Mouse (Mus musculus) c-Kit-negative CD71-positive TER-119-positive erythroid progenitor cells, embryonic 14.5 days (primary cell): ENCODE measurements at regions not wholly inside any gene's neighbourhood (a gene's known extent, or its start where the extent isn't known, plus 50 kb on each side); places are given as distances from the start of the nearest gene placed in this dataset.

Source experiments
- DNase-seq: peaks from one replicate; pipeline ENCODE4 v3.0.0-alpha.2; 2013; ENCODE audit warnings: low read depth, low spot score

DNA sequence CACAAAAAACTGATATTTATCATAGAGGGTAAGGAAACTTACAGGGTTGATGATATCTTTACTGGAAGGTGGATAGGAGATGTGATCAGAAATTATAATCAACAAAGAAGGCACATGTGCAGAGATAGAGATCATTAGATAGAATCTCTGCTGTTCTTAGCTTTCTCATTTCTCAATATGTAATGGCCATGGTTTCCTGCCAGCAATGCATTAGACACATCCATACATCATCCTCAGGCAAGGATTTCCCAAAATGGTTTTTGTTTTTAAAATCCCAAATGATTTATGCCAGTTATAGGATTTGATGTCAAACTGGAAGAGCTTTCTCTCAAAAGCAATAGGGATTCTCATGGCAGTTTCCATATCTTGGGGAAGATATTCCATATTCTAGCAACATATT lies 52.0 kb upstream of the C030005K15Rik start:
- DNase-seq = no peak

DNA sequence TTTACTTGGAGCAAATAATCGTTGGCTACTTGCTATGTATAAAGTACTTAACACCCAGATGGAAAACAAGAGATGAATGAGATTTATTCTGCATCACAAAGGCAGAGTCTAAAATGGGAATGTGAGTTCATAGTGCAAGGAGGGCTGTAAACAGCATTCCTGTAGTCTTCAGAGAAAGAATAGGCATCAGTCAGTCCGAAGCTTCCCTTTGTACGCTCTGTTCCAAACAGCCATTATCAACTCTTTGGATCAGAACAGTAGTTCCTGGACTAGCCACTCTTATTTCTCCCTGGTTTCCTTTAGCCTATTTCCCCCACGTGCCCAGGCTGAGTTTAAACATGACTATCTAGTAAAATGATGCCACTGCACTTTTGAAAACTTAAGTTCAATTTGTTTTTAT lies 52.8 kb upstream of the C030005K15Rik start:
- no peak for DNase-seq

DNA sequence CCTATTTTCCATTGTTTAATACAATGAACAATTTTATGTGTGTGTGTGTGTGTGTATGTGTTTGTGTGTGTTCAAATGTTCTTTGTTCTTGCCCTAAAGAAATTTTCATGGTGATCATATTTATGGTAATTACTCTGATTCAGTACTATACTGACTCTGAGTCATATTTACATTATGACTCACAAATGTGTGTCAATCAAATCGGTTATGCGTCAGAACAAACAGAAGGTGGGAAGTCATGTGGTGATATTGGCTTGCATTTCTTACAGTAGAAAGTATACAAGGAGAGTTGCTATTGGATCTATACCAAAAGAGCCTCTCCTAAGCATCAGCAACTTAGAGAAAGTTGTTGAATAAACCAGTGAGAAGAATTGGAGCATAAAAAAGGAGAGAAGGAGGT lies 67.2 kb upstream of the C030005K15Rik start:
- no peak for DNase-seq

DNA sequence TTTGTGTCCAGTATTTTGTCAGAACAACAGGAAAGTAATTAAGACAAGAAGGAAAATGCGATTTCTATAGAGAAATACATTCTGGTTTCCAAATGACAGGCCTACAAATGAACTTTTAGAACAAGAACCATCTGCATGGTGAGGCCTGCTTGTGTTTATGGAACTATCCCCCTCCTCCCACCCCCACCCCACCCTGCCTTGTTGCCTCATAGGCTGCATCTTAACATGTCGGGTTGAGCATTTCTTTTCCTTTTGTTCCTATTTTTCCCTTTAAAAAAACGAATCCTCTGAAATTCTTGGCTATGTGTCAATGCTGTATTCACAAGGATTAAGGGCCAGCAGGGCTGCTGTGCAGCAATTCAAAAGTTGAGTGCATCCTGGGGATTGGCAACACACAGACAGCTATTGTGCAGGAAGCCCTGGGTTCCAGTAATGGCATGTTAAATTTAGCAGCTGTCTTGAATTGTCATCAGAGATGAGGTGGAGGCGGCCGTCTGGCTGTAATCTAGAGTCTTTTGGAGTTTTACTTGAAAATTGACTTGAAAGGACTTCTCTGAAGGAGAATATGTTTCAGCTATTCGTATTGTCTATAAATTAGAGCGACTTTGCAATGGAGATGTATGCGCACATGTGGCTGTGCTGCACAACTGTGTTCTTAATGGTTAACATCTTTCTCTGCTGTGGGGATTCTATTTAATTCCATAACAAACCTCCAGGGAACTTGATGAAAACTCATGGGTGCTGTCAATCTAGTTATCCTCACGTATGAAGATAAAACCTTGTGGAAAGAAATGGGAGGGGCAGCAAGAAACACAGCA lies 75.1 kb upstream of the C030005K15Rik start:
- no peak for DNase-seq

DNA sequence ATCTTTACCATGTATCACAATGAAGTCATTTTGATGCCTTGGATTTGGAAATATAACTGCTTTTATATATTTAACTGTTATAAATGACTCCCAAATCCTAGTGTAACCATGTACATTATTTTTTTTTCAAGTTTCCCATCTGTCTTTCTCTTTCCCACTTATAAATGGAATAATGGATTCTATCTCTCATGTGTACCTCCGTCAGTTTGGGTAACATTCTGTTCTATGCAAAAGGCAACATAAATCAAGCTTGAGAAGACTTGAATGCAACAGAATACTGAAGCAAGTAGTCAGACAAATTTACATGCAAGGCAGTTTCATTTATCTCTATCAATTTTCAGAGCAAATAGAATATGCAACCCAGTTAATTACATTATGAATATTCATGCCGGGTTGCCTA lies 81.4 kb upstream of the C030005K15Rik start:
- no peak for DNase-seq

DNA sequence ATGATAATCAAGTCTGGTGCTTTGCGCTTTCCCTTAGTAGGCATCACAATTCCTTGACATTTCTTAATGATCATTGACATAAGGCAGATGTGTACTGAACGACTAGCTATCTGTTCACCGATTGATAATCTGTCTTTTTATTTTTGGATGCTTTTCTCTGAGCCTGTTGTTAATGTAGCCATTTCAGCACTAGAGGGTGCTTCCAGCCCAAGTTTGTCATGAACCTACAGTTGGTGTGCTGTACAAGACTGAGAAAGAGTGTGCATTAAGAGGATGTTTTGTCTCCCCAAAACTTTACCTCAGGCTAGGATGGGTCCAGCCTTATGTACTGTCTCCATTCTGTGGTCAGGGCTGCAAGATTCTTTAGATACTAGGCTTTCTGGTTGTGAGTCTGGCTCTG lies 116.0 kb upstream of the C030005K15Rik start:
- no peak for DNase-seq

DNA sequence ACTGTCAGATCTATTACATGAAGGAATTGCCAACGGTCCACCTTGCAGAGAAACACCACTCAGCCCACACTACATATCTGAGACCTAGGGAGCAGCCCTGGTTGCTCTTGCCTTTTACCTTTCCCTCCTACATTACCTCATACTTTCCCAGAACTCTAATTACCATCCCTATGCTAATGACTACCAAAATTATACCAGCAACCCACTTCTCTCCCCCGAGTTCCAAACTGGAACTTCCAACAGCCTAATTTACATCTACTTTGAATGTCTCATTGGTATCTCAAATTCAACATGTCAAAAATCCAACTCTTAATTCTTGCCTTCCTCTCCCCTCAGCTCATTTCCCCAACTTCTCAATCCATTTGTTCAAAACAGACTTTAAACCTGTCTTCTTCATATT lies 124.9 kb upstream of the C030005K15Rik start:
- no peak for DNase-seq

DNA sequence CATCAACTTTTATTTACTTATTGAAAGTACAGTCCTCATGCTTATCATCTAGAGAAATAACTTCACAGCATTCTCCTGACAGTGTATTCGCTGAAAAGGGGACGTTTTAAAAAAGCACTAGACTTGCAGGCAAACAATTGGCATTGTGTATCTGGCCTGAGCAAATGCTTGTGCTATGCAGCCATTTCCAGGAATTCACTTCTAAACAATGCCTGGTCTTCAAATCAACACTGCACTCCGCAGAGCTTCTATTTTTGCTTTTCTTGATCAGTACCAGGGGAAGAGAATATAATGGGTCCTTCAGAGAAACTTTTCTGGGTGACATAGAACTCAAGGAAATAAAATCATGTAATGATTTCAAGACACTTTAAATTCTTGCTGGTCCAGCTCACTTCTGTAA lies 150.5 kb upstream of the C030005K15Rik start:
- no peak for DNase-seq

DNA sequence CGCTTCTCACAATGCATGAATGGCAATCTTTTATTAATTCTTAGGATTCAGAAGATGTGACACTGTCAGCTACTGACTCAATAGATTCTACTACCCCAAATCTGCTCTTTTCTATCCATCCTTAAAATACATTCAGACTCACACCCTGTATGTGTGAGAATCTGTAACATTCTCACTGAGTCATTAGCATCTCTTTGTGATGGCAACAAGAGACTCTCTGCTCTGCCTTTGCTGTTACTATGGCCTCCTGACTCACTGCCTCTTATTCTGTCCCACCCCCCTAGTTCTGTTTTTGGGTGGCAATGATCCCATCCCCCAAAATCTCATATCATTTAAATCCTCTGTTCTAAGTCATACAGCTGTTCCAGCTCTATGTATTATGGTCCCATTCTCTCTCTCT lies 159.5 kb upstream of the C030005K15Rik start:
- DNase-seq = no peak

DNA sequence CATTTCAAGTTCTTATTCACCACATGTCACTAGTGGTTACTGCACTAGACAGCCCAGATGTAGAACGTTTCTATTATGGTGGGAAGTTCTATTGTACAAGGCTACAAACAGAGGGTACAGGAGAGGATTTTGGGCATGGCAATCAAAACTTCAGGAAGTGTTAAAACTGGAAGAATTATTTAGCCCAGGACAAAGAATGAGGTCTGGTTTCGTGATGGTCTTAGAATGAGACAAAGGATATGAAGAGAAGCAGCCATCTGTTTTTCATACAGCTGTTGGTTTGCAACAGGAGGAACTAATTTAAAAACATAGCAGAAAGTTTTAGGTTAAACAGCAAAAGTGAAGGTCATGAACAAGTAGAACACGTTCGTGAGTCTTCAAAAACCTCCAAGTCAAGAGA lies 179.2 kb upstream of the C030005K15Rik start:
- DNase-seq = no peak

DNA sequence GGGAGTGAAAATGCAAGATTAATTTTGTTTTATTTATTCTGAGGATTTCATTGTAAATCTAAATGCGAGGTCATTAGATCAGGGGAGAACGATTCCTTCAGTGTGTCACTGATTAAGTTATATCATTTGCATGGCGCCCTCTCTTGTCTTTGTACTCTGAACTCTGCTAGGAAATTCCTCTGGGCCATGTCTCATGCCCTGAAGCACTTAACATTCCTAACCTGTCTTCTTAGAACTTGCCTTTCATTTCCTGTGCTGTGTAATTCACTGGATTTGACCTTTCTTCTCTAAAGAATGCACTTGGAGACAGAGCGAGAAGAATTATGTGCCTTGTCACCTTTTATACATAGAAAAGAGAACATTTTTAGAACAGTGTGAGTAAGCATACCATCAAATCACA lies 199.0 kb upstream of the C030005K15Rik start:
- DNase-seq = no peak

DNA sequence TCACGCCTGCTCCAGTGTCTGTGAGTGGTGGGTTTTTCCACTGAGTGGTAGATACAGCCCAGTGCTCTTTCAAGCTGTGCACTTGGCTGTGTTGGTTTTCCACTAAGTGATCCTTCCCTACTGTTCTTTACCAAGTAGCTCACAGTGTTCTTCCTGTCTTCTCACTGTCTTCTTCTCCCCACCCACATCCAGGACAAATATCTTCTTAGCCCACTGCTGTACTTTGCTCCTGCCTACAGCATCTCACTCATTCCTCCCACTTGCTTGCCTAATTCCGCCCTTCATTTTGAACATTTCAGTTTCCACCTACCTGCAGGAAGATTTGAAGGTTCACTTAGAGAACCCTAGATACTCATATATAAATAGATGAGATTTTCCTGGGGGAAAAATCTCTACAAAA lies 213.8 kb upstream of the C030005K15Rik start:
- no peak for DNase-seq

DNA sequence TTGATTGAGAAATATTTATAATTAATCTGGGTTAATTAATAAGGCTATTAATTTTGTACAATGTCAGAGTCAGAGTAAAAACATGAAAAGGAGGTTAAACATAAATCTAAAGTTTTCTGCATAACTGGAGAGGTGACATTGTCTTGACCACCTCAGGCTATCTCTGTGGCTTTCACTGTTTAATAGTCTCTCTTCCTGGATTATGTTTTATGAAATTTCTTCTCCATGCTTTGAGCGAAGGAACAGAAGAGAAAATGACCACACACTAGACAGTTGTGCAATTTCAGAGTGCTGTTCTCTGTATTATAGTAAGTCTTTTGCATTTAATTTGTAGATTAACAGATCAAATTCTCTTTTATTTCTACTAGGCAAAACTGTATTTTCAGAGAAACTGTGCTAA lies 239.3 kb upstream of the C030005K15Rik start:
- DNase-seq = no peak

DNA sequence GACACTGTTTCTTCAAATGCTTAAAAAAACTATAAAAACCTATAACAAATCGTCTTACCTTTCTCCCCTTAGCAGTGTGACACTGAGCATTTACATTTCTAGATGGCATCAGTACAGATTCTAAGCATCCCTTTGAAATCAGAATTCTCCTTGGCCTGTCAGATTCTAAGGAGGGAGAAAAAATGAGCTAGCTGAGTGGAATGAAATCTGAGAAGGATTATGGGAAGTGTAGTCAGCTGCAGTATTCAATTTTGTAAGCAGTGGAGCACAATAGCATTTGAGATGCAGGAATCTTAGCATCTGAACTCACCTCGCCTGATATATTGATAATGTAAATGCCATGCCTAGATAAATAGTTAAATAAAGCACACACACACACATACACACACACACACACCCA lies 240.4 kb upstream of the C030005K15Rik start:
- DNase-seq = no peak

DNA sequence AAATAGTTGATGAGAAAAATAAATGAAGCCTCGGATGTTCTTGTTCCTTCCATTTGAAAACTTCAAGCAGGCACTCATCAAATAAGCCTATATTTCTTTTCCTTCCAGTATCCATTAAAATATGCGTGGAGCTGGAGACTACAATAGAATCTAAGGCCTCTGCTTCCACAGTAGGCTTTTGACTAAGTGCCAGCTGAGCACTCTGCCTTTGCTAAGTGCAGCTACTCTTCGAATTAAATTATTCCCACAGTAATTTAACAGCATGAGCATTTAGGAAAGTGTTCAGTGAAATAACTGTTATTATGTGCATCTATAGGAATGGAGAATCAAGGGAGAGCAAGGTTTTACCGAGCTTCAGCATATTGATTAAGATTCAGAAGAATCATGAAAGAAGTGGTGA lies 280.5 kb upstream of the C030005K15Rik start:
- no peak for DNase-seq

DNA sequence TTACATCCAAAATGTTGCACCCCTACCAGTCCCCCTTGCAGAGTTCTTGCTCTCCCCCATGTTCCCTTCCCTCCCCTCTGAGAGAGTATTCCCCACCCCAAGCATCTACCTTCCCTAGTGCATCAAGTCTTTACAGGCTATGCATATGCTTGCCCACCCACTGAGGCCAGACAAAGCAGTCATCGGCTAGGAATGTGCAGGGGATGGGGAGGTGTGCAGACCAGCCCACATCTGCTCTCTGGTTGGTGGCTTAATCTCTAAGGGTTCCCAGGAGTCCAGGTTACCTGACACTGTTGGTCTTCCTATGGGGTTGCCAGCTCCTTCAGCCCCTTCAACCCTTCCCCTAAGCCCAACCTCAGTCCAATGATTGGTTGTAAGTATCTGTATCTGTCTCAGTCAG lies 281.8 kb upstream of the C030005K15Rik start:
- DNase-seq = no peak

DNA sequence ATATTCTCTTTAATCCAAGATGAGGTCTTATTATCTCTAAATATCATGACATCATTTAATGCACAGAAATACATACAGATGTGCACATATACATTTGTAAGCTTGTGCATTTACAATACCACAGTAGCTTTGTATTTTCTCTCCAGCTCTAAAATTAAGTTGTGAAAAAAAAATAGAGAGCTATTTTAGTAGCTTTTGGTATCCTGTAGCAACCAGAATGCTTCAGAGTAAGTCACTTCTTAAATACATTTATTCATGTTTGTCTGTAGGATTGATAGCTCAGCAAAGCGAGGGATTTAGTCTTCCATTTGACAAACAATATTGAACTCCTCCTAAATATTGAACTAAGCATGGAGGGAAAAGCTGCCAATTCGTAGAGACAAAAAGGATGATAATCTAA lies 286.4 kb upstream of the C030005K15Rik start:
- no peak for DNase-seq

DNA sequence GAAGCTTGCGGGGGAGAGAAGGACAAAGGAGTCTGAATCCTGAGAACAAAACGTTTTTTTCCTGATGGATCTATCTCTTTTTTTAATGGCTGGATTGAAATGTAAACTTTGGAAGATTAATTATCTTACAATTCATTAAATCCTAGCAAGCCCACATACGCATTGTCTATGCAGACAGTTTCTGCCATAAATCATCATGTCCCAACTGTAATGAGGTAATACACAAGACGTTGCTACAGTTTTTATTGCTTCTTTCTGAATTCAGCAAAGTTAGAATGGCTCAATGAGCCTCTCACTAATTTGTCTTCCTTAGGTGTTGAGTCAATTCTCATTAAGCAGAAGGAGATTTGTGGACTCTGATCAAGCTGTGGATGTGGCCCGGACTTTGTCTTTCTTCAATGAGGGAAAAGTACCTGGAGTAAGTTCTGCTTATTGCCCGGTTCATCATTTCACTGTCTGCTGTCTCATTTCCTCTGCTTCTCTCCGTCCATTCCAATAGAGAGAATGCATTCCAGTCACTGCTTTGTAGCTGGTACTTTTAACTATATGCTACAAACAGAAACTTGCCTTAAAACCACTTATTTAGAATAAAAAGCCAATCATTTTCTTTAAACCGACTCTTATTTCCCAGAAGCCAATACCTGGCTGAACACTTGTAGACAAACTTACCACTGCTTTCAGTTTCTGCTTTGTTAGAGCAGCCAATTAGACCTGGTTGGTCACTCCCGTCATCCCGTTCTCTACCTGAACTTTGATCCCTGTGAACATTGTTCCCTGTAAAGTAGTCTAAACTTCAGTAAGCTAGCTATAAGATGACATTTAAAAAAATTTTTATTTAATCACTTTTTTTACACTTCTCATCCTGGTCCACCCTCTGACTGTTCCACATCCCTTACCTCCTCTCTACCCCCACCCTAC lies 288.7 kb upstream of the C030005K15Rik start:
- no peak for DNase-seq

DNA sequence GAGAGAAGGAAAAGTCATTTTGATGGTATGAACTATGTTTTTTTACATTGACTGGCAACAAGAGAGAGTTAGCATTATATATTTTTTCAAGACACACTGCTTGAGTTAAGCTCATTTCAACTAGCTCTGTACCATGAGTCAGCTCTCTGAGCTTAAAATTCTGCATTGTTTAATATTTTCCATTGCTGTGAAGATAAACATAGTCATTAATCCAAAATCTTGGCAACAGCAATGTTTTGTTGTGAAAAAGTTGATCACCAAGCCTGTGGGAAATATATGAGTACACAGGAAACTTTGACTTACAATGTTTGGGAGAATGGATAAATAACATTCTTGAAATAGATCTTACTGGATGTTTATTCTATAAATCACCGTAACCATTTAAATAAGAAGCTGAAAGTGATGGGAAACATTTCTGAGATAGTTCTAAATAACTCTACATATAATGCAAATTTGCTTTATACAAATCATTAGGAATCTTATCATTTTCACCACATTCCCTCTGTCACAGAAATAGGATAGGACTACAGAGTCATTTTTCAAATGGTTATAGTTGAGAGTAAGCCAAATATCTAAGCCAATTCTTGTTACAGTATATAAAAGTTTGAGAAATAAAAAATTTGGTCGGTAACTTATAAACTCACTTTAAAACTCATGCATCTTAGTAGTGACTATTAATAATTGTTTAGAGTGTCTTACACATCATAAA lies 290.2 kb upstream of the C030005K15Rik start:
- DNase-seq = no peak

DNA sequence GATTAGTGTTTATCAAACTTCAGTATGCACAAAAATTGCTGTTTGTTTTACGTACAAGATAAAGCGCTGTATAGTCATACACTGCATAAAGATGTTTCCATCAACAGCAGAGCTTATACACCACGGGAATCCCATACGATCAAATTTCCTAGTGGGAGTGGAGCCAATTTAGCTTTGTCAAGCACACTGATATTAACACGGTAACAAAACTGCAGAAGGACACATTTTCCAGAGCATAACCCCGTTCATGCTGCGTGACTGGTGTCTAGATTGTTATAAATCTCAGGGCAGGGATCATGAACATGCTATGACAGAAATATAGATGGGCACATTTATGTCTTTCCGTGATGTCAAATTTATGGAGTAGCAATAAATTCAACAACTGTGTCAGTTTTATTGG lies 302.6 kb upstream of the C030005K15Rik start:
- no peak for DNase-seq

DNA sequence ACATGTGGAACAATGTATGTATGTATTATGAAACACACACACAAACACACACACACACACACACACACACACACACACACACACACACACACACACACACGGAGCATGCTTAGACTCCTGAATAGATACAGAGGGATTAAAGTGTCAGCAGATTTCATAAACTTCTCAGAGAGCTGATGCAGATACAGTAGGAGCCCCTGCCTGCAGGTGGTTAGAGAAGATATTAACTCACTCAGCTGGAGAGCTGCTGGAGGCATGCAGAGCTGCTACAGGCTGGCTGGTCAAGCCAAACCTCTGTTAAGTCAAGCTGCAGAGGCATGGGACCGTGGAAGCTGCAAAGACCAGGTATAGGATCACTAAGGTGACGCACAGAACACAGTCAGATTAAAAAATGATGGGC lies 303.1 kb upstream of the C030005K15Rik start:
- DNase-seq = no peak

DNA sequence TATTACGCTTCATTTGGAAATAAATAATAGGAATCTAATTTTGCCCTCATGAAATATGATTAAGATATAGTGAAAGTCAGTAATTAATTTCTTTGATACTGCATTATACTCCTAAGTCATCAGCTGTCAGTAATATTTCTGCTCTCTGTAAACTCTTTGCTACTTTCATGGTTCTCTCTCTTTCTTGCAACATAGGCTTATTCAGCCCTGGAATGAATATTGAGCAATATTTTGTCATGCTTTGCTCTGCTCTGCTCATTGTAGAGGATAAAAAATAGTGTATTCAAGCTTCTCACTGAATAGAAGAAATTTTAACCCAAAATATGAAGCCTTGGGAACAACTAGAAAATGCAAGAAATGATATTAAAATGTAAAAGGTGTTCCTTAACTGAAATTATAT lies 306.1 kb upstream of the C030005K15Rik start:
- DNase-seq = no peak
